Mouse (Mus musculus): ENCODE measurements around the gene Cpne2. TPM values are rescaled to one million over a fixed set of nuclear protein-coding genes. Genes with fewer than 3 reads are reported as not detected.

The Cpne2 gene
- total and polyA plus RNA-seq, 2 experiments from 2014 or later, result 3.7 to 11.7 TPM

DNA sequence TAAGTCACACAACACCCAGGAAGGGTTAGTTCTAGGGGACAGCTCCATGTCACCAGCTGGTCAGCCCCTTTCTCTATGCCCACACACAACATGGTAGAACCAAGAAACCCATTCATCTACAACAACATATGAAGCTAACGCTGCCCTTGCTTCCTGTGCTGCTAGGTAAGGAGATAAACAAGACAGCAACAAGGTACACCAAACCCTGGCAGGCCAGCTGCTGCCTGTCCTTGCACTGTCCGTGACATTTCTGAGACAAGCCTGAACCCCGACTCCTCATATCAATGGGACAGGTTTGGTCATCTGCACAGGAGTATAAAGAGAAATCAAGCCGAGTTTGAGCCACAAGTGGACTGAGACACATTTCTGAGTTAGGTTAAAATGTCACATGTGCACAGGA lies 42.4 kb downstream of the Cpne2 start:
- TF ChIP-seq EP300 (IDR thresholded peaks at IDR 0.05; ENCODE audit: low read depth) (no peak), CTCF (IDR thresholded peaks at IDR 0.05; ENCODE audit: low read depth) (no peak)
- no peaks in the 10 kb centered on the region for H3K4me1 ChIP-seq (ENCODE audit: control insufficient read depth, insufficient read depth)
- H3K4me3 ChIP-seq (ENCODE audit: low read depth, low read length), result no peak overlapping the region
- DNase-seq (ENCODE audit: low spot score) (no peak), ATAC-seq (ENCODE audit: insufficient read depth, low read depth) (no peak)
- H3K9me3 ChIP-seq (replicated peaks; ENCODE audit: control insufficient read depth, low read length), result no peaks in the 10 kb centered on the region
- H3K36me3 ChIP-seq (replicated peaks; ENCODE audit: control insufficient read depth, insufficient read depth, low read length), result peaks cover 72% of the 10 kb centered on the region
- H3K4me2 ChIP-seq (ENCODE audit: low read depth, low read length), result no peak overlapping the region
- WGBS, result 90% methylated on average over 4 of the region's 4 CpGs
- H3K27me3 ChIP-seq (ENCODE audit: control insufficient read depth, insufficient read depth, low read length), result no peaks in the 10 kb centered on the region
- H3K9ac ChIP-seq (replicated peaks; ENCODE audit: low read depth, low read length), result no peak overlapping the region
- no peak overlapping the region for H3K27ac ChIP-seq (ENCODE audit: low read depth)

DNA sequence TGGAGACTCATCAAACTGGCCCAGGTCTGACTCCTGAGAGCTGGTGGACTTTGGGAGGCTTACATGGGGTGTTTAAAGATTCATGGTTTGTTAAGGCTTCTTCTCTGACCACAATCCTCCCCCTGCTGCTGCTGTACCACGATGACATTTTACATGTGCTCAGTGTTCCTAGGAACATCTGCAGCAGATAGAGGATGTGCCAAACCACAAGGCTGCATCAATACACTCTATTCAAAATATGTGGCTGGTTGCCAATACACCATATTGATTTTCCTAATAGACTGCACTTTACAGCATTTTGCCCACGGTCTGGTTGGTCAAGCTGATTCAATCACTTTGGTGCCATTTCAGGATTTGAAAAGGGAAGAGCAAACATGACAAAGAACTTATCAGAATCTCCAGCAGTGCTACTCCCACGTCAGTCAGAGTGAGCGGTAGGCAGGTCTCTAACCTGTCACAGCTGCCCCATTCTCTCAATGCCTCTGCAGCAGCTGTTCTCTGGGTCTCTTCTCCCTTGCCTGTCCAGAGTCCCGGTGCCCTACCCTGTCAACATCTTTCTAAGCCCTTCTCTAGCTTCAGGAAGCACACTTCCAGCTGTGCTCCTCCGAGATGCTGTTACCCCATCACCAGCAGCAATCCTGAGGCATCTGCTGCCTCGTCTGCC lies 49.2 kb downstream of the Cpne2 start:
- Histone ChIP-seq H3K4me1 (ENCODE audit: control insufficient read depth, insufficient read depth) (no peaks in the 10 kb centered on the region), H3K27ac (ENCODE audit: low read depth) (no peak overlapping the region), H3K4me2 (ENCODE audit: low read depth, low read length) (no peak overlapping the region), H3K27me3 (ENCODE audit: control insufficient read depth, insufficient read depth, low read length) (no peaks in the 10 kb centered on the region), H3K4me3 (ENCODE audit: low read depth, low read length) (no peak overlapping the region), H3K36me3 (replicated peaks; ENCODE audit: control insufficient read depth, insufficient read depth, low read length) (peaks cover 86% of the 10 kb centered on the region), H3K9ac (replicated peaks; ENCODE audit: low read depth, low read length) (no peak overlapping the region), H3K9me3 (replicated peaks; ENCODE audit: control insufficient read depth, low read length) (no peaks in the 10 kb centered on the region)
- DNase-seq (ENCODE audit: low spot score) (no peak), ATAC-seq (ENCODE audit: insufficient read depth, low read depth) (no peak)
- no peak for TF ChIP-seq EP300 (IDR thresholded peaks at IDR 0.05; ENCODE audit: low read depth)
- no peak for TF ChIP-seq CTCF (IDR thresholded peaks at IDR 0.05; ENCODE audit: low read depth)
- 82% methylated on average over 7 of the region's 7 CpGs for WGBS

- DNase-seq (ENCODE audit: low spot score) (no peak), ATAC-seq (ENCODE audit: insufficient read depth, low read depth) (no peak)
- no peak overlapping the region for H3K27ac ChIP-seq (ENCODE audit: low read depth)
- no peak overlapping the region for H3K9ac ChIP-seq (replicated peaks; ENCODE audit: low read depth, low read length)
- H3K9me3 ChIP-seq (replicated peaks; ENCODE audit: control insufficient read depth, low read length), result no peaks in the 10 kb centered on the region
- TF ChIP-seq CTCF (IDR thresholded peaks at IDR 0.05; ENCODE audit: low read depth) (no peak), EP300 (IDR thresholded peaks at IDR 0.05; ENCODE audit: low read depth) (no peak)
- H3K36me3 ChIP-seq (replicated peaks; ENCODE audit: control insufficient read depth, insufficient read depth, low read length), result peaks cover 87% of the 10 kb centered on the region
- 88% methylated on average over 6 of the region's 6 CpGs for WGBS
- no peak overlapping the region for H3K4me3 ChIP-seq (ENCODE audit: low read depth, low read length)
- H3K4me1 ChIP-seq (ENCODE audit: control insufficient read depth, insufficient read depth), result no peaks in the 10 kb centered on the region
- no peak overlapping the region for H3K4me2 ChIP-seq (ENCODE audit: low read depth, low read length)
- H3K27me3 ChIP-seq (ENCODE audit: control insufficient read depth, insufficient read depth, low read length), result no peaks in the 10 kb centered on the region
These were observed 49.8 kb downstream of the Cpne2 start for GRCm38 (mm10) chr8:94582569-94582968.

- Histone ChIP-seq H3K27me3 (ENCODE audit: control insufficient read depth, insufficient read depth, low read length) (no peaks in the 10 kb centered on the region), H3K4me3 (ENCODE audit: low read depth, low read length) (no peak overlapping the region), H3K36me3 (replicated peaks; ENCODE audit: control insufficient read depth, insufficient read depth, low read length) (peaks cover 86% of the 10 kb centered on the region), H3K9ac (replicated peaks; ENCODE audit: low read depth, low read length) (no peak overlapping the region), H3K9me3 (replicated peaks; ENCODE audit: control insufficient read depth, low read length) (no peaks in the 10 kb centered on the region), H3K4me2 (ENCODE audit: low read depth, low read length) (no peak overlapping the region), H3K27ac (ENCODE audit: low read depth) (no peak overlapping the region), H3K4me1 (ENCODE audit: control insufficient read depth, insufficient read depth) (no peaks in the 10 kb centered on the region)
- peak; percentile 36 for DNase-seq (ENCODE audit: low spot score)
- WGBS, result 45% methylated on average over 4 of the region's 4 CpGs
- TF ChIP-seq EP300 (IDR thresholded peaks at IDR 0.05; ENCODE audit: low read depth) (no peak), CTCF (IDR thresholded peaks at IDR 0.05; ENCODE audit: low read depth) (peak; percentile 61)
- ATAC-seq (ENCODE audit: insufficient read depth, low read depth), result no peak
These were observed 51.5 kb downstream of the Cpne2 start for GRCm38 (mm10) chr8:94584238-94584817.

GRCm38 (mm10) chr8:94591691-94592090 lies 58.9 kb downstream of the Cpne2 start:
- TF ChIP-seq EP300 (IDR thresholded peaks at IDR 0.05; ENCODE audit: low read depth), result no peak
- no peak for TF ChIP-seq CTCF (IDR thresholded peaks at IDR 0.05; ENCODE audit: low read depth)
- Histone ChIP-seq H3K4me2 (ENCODE audit: low read depth, low read length) (no peak overlapping the region), H3K36me3 (replicated peaks; ENCODE audit: control insufficient read depth, insufficient read depth, low read length) (peaks cover 27% of the 10 kb centered on the region), H3K9ac (replicated peaks; ENCODE audit: low read depth, low read length) (no peak overlapping the region), H3K27me3 (ENCODE audit: control insufficient read depth, insufficient read depth, low read length) (no peaks in the 10 kb centered on the region), H3K4me3 (ENCODE audit: low read depth, low read length) (no peak overlapping the region), H3K27ac (ENCODE audit: low read depth) (no peak overlapping the region), H3K9me3 (replicated peaks; ENCODE audit: control insufficient read depth, low read length) (no peaks in the 10 kb centered on the region), H3K4me1 (ENCODE audit: control insufficient read depth, insufficient read depth) (no peaks in the 10 kb centered on the region)
- 58% methylated on average over 4 of the region's 4 CpGs for WGBS
- no peak for DNase-seq (ENCODE audit: low spot score)
- no peak for ATAC-seq (ENCODE audit: insufficient read depth, low read depth)
